Mouse (Mus musculus): ENCODE data around the gene Scgn. TPM values are rescaled to one million over a fixed set of nuclear protein-coding genes. Genes with fewer than 3 reads are reported as not detected.
A peak's percentile ranks its signal among the peaks of the same experiment; 100 is the strongest.

Scgn gene
- total RNA-seq, 2 experiments from 2014 or later, result not detected

DNA sequence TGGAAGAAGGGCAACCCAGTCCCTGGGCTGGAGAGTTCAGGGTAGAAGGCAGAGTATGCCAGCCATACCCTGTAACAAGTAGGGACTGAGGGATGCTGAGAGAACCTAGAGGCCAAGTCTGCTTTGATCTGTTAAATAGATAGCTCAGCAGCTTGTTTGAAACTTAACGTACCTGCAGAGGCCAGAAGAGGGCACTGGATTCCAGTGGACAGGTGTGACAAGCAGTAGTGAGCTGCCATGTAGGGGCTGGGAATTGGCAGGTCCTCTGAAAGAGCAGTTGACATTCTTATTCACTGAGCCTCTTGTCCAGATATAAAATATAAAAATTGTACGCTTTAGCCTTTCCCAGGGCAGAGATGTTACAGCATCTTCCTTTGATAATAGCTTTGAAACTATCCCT is 48.2 kb downstream of the Scgn start:
- intact Hi-C loops (cut with DNase I), result no loop called here
- DNase-seq, result no peak

DNA sequence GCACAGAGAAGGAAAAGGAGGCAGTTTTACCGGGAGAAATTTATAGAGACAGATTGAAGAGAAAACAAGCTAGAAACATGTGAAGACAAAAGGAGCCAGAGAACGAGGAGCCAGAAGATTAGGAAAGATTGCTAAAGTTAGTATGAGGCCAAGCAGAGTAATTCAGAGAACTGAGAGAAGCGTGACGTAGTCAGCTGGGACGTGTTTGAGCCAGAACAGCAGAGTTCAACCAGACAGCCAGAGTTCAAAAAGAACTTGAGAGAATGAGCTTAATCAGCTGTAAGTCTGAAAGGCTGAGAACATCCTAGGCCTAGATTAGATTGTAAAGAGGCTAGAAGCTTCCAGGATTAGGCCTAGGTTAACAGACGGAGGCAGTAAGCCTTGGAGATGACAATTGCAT is 50.7 kb downstream of the Scgn start:
- peak in 1 of 2 experiments; percentile 19 for DNase-seq
- intact Hi-C loops (cut with DNase I), result no loop called here

DNA sequence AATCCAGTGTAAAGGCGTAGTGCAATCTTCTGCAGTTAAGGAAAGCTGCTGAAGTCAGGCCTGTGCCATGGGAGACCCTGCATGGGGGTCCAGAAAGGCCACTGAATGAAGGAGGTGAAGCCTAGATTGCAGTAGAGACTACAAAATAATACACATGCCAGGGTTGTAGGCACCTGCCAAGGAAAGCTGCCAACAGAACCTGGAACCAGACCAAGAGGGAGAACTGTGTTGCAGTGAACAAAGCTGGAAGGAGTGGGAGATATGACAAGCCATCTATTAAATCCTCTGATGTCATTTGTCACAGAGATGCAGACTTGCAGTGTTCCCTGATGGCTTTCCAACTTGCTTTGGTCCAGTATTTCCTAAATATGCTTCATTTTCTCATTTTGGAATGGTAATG is 52.3 kb downstream of the Scgn start:
- intact Hi-C loops (cut with DNase I), result no loop called here
- DNase-seq, result peak in 1 of 2 experiments; percentile 28

DNA sequence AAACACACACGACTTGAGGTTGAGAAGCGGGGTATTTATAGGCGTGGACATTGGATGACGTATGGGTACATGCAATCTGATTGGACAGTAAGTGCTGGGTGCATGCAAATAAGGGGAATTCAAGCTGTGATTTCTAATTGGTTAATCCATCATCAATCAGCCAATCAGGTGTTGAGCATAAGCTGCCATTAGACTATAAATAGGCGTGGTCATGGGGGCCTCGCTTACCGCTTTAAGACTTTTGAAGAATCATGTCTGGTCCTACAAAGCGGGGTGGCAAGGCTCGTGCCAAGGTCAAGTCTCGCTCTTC is 56.8 kb downstream of the Scgn start, which contains the start of gene Hist1h2aa:
Gene Hist1h2aa (plus strand): TSS at position 252 of the 310 bp plus-strand sequence.
- intact Hi-C loops (cut with DNase I), result no loop called here
- DNase-seq, result no peak

DNA sequence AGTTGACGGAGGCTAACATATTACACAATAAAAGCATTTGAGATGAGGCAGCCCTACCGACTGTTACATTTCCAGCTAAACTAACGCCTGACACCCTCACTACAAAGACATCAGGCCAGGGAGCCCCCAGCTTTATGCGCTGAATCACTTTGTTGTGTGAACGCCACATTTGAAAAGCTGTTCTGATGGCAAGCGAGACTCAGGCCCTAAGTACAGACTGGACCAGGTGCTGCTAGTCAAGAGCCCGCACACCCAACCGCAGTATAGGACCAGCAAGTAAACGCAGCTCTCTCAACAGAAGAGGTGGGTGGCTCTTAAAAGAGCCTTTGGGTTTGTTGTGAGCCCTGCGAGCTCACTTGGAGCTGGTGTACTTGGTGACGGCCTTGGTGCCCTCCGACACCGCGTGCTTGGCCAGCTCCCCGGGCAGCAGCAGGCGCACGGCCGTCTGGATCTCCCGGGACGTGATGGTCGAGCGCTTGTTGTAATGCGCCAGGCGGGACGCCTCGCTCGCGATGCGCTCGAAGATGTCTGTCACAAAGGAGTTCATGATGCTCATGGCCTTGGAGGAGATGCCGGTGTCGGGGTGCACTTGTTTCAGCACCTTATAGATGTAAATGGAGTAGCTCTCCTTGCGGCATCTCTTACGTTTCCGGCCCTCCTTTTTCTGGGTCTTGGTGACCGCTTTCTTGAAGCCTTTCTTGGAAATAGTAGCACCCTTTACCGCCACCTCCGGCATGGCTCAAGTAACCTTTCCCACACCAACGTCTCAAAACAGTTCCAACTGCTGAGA is 57.4 kb downstream of the Scgn start, which contains the start of gene Hist1h2ba:
Gene Hist1h2ba (minus strand): TSS at position 736 of the 790 bp plus-strand sequence.
- intact Hi-C loops (cut with DNase I), result no loop called here
- no peak for DNase-seq

DNA sequence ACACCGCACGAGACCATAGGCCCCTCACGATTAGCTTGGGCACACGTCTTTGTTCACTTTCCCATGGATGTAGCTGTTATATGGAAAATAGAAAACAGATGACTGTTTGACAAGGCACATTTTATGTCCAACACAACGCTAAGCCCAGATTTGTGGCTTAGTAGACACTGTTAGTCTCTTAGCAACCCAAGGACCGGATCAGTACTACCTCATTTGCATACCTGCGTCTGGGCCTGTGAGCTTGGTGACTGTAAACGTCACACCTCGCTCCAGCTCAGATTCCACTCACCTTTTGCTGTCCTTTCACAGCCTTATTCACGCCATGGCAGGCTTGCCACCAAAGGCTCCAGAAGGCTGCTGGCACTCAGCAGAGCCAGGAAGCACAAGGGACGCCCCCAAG is 60.1 kb downstream of the Scgn start:
- intact Hi-C loops (cut with DNase I), result no loop called here
- DNase-seq, result no peak

DNA sequence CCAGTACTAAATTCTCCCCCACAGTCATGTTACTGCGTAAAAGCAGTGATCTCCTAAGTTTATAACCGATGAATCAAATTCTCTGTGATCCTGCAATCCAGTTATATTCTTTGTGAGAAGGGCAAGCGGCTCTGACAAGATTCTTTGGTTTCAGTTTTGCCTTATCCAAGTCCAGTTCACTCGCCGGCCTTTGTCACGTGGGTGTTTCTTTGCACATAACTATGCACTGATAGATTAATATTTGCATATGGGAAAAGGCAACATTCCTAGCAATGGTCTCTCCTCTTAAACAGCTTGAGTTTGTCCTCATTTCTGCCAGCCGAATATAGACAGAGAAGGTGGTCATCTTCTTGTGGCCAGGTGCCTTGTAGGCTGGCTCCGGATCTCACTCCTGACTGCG is 60.6 kb downstream of the Scgn start:
- no peak for DNase-seq
- intact Hi-C loops (cut with DNase I), result no loop called here

DNA sequence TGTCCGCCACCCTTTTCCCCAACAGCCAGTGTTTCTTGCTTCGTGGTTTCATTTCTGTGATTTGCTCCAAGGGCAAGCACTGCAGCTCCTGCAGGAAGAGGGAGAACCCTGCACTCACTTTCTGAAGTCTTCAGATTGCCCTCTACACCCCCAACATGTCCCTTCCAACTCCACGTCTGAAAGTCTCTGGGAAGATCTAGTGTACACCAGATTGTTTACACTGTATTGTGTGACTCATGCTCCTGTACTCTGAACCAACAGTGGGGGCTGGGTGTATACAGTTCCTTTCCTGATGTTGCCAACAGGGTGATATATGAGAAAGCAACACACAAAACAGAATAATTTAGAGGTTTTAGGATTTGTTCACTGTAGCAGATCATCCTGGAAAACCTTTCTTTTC is 62.4 kb downstream of the Scgn start:
- intact Hi-C loops (cut with DNase I), result no loop called here

DNA sequence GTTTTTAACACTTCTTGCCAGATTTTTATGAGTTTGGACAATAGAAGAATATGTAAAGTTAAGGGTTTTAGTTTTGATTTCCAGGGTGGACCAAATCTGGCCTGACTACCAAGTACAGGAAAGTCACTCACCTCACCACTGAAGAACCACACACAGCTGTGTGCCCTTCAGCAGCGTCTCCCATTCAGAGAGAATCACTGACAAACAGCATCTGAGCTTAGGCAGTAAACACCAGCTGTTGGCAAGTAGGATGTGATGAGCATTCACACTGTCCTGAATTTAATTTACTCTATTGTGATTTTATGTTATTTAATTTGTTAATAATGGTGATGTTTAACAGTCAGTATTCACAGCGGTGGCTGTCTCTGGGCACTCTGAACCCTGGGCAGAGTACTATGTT is 65.2 kb downstream of the Scgn start:
- intact Hi-C loops (cut with DNase I), result no loop called here
- no peak for DNase-seq

More for the DNA sequence above, 62.4 kb downstream of the Scgn start:
- DNase-seq, result no peak

DNA sequence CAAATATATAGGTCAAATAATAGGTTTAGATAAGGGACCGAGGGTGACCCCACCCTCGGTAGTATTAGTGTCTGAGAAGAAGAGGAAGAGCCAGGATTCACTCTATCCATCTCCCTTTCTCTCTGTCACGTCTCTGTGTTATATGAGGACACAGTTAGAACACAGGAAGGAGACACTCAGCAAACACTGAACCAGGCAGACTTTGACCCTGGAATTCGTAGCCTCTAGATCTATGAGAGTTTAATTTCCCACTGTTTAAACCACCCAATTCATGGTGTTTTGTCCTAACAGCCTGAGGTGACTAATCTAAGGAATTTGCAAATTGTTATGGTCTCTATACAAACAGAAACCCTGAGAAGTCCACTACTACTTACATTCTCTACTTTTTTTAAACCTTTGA is 73.3 kb downstream of the Scgn start:
- no peak for DNase-seq
- intact Hi-C loops (cut with DNase I), result no loop called here

DNA sequence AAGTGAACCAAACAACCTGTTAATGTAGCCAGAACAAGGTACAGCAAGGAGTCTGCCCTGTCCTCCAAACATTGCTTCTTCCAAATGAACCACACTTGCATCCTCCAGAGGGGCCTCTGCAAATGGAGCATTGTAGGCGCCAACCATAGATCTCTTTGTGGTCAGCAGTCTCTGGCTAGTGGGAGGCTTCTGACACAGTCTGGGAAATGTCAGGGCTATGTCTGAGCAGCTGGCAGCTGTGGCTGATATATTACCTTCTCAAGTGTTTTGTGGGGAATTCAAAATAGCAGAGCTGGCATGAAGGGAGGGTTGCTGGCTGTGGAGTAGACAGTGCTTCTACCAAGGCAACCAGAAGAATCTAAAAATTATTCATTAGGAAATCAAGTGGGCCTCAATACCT is 74.9 kb downstream of the Scgn start:
- intact Hi-C loops (cut with DNase I), result no loop called here
- peak in 1 of 2 experiments; percentile 12 for DNase-seq

DNA sequence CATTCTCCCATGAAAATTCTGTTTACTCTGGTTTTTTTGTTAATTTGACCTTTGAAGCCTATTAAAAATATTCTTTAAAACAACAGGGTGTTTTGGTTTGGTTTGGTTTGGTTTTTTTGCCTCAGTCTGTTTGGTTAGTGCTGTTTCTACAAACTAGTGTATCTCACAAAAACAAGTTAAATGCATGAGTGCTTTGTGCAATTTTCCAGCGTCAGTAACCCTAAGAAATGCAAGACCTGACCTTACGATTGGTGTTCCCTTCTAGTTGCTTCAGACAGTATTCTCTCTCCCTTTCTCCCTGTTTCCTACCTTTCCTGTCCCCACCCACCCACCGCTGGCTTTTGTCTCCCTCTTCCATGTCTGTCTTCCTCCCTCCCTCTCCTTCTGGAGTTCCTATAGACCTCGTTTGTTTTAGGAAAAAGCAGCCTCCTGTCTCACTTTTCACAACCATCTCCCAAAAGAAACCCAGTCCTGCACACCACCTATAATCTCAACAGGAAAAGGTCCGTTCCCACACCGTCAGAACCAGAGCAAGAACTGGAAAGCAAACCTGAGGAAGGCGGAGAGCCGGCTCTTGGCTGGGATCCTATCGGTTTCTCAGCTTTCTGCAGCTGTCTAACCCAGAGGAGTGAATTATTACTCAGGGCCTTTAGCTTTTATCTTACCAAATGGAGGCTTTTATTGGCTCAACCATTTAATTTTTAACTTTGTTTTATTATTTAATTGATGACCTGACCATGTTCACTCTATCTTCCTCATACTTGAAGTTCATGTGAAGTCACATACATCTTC is 76.4 kb downstream of the Scgn start, which contains the start of gene Slc17a4:
Gene Slc17a4 (minus strand): TSS at position 634 of the 792 bp plus-strand sequence.
- intact Hi-C loops (cut with DNase I), result no loop called here
- peak; percentile 22 to 32 for DNase-seq

DNA sequence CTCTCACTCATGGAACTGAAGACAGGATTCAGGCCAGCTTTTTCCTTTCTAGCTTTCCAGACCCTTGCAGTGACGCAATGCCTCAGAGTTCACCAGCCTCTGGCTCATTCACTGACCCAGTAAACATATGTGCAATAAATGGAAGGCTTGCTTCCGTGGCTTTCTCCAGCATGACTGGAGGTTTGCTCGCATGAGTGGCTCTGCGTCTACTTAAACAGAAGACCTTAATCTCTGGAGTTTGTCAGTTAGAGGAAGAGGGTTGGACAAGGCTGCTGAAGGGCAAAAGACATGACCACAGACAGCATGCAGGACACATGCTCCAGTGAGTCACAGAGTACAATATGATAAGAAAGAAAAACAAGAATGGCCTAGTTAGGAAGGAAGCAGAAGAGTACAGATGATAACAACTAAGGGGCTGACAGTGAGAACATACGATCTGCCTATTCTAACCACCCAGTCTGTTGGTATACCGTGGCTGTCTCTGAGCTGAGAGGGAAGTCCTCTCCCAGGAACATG is 77.2 kb downstream of the Scgn start:
- intact Hi-C loops (cut with DNase I), result no loop called here
- DNase-seq, result peak; percentile 11 to 30

DNA sequence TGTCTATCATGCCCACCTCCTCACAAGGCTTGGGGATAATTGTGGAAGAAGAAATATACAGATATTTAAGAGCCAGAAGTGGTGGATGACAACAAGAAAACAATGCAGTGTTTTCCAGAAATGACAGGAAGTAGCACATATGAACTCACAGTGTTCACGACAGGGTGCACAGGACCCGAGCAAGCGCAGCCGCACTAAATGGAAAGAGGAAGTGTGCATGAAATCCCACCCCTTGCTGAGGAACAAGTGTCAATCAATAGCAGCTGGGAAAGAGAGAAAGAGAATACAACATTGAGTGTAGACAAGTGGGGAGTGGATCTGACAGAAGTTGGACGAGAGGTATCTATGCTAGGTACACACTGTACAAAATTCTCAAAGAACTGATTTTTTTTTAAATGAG is 79.7 kb downstream of the Scgn start:
- intact Hi-C loops (cut with DNase I), result no loop called here
- DNase-seq, result no peak

DNA sequence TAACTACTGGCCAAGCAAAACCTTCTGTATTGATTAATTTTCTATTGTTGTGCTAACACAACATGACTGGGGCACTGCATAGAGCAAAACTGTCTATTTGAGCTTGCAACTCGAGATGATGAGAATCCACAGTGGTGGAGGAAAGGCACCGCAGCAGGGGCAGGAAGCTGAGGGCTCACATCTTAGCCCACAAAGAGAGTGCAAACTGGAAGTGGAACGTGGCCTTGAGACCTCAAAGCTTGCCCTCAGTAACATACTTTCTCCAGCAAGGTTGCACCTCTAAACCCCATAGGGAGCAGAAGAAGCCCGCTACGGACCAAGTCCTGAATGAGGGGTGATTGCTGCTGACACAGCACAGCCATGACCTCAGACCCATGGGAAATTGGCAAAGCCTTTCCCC is 80.9 kb downstream of the Scgn start:
- intact Hi-C loops (cut with DNase I), result no loop called here
- no peak for DNase-seq

DNA sequence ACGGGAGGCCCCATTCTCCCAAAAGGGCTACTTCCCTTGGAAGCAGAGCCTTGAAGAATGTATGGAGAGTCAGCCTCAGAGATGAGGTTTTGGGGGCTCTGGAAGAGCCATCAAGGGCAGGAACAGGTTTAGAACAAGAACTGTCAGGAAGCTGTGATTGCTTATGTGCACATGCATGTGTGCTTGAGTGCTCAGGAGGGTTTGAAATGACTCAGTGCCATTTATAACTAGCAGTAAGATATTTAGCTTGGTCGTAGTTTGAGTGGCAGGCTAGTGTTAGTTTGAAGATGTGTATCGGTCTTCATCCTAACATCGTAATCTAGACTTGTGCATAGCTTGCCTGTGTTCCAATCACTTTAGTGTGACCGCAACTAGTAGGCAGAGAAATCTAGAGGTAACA is 84.1 kb downstream of the Scgn start:
- DNase-seq, result no peak
- intact Hi-C loops (cut with DNase I), result no loop called here

Small RNA genes lying within 50 kb of the gene (microRNA-seq; reads per million reads assigned to microRNA genes)
- 0 reads per million in 2 experiments for gene Gm44344

Other genes with a start within 250 kb of the Scgn start
- gene Hist1h3c, start 245.6 kb downstream of the Scgn start, total RNA-seq (2021), result 100 to 1,000 TPM in 1 of 2 experiments, 10 to 100 TPM in 1; 84.0 to 101 TPM
- 100 to 1,000 TPM; 105 to 106 TPM for gene Hist1h2bb, start 244.5 kb downstream of the Scgn start, total RNA-seq (2021)
- 100 to 1,000 TPM; 166 to 169 TPM for gene Hist1h2ab, start 240.1 kb downstream of the Scgn start, total RNA-seq (2021)
- 100 to 1,000 TPM; 221 to 266 TPM for gene Hist1h3b, start 238.9 kb downstream of the Scgn start, total RNA-seq (2021)
- 100 to 1,000 TPM; 130 to 151 TPM for gene Hist1h4b, start 234.2 kb downstream of the Scgn start, total RNA-seq (2021)
- 100 to 1,000 TPM; 162 to 177 TPM for gene Hist1h4a, start 230.0 kb downstream of the Scgn start, total RNA-seq (2021)
- gene Hist1h3a, start 228.8 kb downstream of the Scgn start, total RNA-seq (2021), result 100 to 1,000 TPM; 160 to 202 TPM
- 100 to 1,000 TPM; 109 to 127 TPM for gene Hist1h1a, start 227.5 kb downstream of the Scgn start, total RNA-seq (2021)
- not detected for gene Trim38, start 221.3 kb downstream of the Scgn start, total RNA-seq (2021)
- gene Slc17a2, start 184.2 kb downstream of the Scgn start, total RNA-seq (2021), result not detected
- gene Slc17a3, start 151.8 kb downstream of the Scgn start, total RNA-seq (2021), result not detected
- not detected for gene Slc17a1, start 123.5 kb downstream of the Scgn start, total RNA-seq (2021)
- not detected for gene Slc17a4, start 76.2 kb downstream of the Scgn start, total RNA-seq (2021)
- gene Hist1h2ba, start 57.1 kb downstream of the Scgn start, total RNA-seq (2021), result not detected
- gene Hist1h2aa, start 56.8 kb downstream of the Scgn start, total RNA-seq (2021), result not detected

Data from heart, postnatal 10 days (tissue).